Mouse (Mus musculus) ES-Bruce4 (cell line): ENCODE measurements around the gene Nmnat3. TPM values are rescaled to one million over a fixed set of nuclear protein-coding genes. Genes with fewer than 3 reads are reported as not detected.

Experiments used
- H3K27ac ChIP-seq: 2 replicates; pipeline ENCODE4 v1.5.1; 2012; ENCODE audit warnings: low read length, inconsistent platforms; ENCODE audit not compliant: insufficient read depth
- H3K27me3 ChIP-seq: 2 replicates; pipeline ENCODE4 v1.6.1; 2012; ENCODE audit warnings: mild to moderate bottlenecking, low read length, inconsistent platforms; ENCODE audit not compliant: control insufficient read depth, poor library complexity, insufficient read depth, severe bottlenecking
- H3K36me3 ChIP-seq: 2 replicates; pipeline ENCODE4 v1.6.1; 2012; ENCODE audit warnings: inconsistent platforms, mild to moderate bottlenecking, low read length, moderate library complexity; ENCODE audit not compliant: control insufficient read depth, poor library complexity, insufficient read depth, severe bottlenecking
- H3K4me1 ChIP-seq: one replicate; pipeline ENCODE4 v1.8.1; 2011; ENCODE audit warnings: low read length; ENCODE audit not compliant: control insufficient read depth, insufficient read depth
- H3K4me3 ChIP-seq: 2 replicates; pipeline ENCODE4 v1.5.1; 2011; ENCODE audit warnings: low read depth, mild to moderate bottlenecking, low read length
- H3K9ac ChIP-seq: 2 replicates; pipeline ENCODE4 v1.6.1; 2012; ENCODE audit warnings: low read depth, mild to moderate bottlenecking, inconsistent platforms; ENCODE audit not compliant: poor library complexity, severe bottlenecking
- H3K9me3 ChIP-seq: replicated peaks from 2 replicates; pipeline ENCODE4 v1.6.1; 2012; ENCODE audit warnings: mild to moderate bottlenecking, low read length, inconsistent platforms; ENCODE audit not compliant: control insufficient read depth, poor library complexity, insufficient read depth, severe bottlenecking
- CTCF ChIP-seq: IDR thresholded peaks from one replicate; pipeline ENCODE4 v1.8.1; 2011; ENCODE audit warnings: low read depth, low read length
- EP300 ChIP-seq: IDR thresholded peaks from 2 replicates; pipeline ENCODE4 v1.6.1; 2011; ENCODE audit warnings: low read depth, low read length; ENCODE audit not compliant: insufficient read depth
- POLR2A ChIP-seq: IDR thresholded peaks from one replicate; pipeline ENCODE4 v1.8.1; 2011; ENCODE audit warnings: low read length; ENCODE audit not compliant: insufficient read depth
- polyA plus RNA-seq: library from polyadenylated mRNA; stranded (reverse); fragments of >200 nt; gene quantifications from 2 replicates; pipeline ENCODE4 v1.2.4, GENCODE M21; 2011; ENCODE audit warnings: low read depth; ENCODE audit not compliant: missing spikeins, insufficient read depth, insufficient read length

The Nmnat3 gene
- polyA plus RNA-seq, 1 experiment = 1.8 TPM

DNA sequence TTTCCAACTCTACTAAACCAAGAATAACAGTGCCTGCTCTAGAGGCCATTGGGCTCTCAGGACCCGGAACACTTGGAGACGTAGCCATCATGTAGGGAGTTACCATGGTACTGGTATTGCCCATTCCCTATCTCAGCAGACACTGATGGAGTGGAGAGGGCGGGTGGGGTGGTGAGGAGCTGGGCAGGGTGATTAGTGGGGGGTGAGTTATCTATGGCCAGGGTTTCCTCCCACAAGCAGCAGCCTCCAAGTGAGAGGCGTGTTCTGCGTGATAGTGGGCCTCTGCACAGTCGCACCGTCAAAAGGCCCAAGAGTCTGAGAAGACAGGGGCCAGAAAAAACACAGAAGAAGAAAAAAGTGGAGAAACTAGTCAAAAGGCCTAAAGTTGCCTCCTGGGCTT is 12.0 kb downstream of the Nmnat3 start:
- Histone ChIP-seq H3K4me1 (peaks cover 2% of the 10 kb centered on the region), H3K9me3 (no peaks in the 10 kb centered on the region), H3K9ac (no peak overlapping the region), H3K27ac (no peak overlapping the region), H3K36me3 (no peaks in the 10 kb centered on the region), H3K4me3 (no peak overlapping the region), H3K27me3 (no peaks in the 10 kb centered on the region)
- TF ChIP-seq POLR2A = no peak
- no peak for TF ChIP-seq EP300
- no peak for TF ChIP-seq CTCF

DNA sequence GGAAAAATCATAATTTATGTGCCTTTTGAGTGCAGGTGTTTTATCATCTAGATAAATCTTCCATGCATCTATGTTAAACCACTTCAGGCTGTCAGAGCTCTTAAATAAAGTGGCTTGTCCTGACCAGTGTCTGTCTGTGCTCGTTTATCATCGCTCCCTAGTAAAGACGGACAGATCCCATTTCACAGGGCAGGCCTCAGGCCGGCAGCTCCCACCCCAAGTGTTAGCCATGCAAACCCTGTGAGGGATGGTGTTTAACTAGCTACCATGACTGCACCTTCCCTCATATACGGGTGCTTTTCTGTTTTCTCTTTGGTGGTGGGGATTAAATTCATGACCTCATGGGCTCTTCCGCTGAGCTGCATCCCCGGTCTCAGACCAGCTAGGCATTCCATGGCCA is 13.3 kb downstream of the Nmnat3 start:
- Histone ChIP-seq H3K9ac (no peak overlapping the region), H3K27ac (no peak overlapping the region), H3K27me3 (no peaks in the 10 kb centered on the region), H3K9me3 (no peaks in the 10 kb centered on the region), H3K4me1 (peaks cover 2% of the 10 kb centered on the region), H3K4me3 (no peak overlapping the region), H3K36me3 (no peaks in the 10 kb centered on the region)
- no peak for TF ChIP-seq EP300
- no peak for TF ChIP-seq CTCF
- no peak for TF ChIP-seq POLR2A

- Histone ChIP-seq H3K27ac (no peak overlapping the region), H3K27me3 (no peaks in the 10 kb centered on the region), H3K36me3 (no peaks in the 10 kb centered on the region), H3K9ac (no peak overlapping the region), H3K4me1 (no peaks in the 10 kb centered on the region), H3K4me3 (no peak overlapping the region), H3K9me3 (no peaks in the 10 kb centered on the region)
- TF ChIP-seq EP300 = no peak
- no peak for TF ChIP-seq POLR2A
- no peak for TF ChIP-seq CTCF
These were observed 19.8 kb downstream of the Nmnat3 start for GRCm38 (mm10) chr9:98307011-98307410.

DNA sequence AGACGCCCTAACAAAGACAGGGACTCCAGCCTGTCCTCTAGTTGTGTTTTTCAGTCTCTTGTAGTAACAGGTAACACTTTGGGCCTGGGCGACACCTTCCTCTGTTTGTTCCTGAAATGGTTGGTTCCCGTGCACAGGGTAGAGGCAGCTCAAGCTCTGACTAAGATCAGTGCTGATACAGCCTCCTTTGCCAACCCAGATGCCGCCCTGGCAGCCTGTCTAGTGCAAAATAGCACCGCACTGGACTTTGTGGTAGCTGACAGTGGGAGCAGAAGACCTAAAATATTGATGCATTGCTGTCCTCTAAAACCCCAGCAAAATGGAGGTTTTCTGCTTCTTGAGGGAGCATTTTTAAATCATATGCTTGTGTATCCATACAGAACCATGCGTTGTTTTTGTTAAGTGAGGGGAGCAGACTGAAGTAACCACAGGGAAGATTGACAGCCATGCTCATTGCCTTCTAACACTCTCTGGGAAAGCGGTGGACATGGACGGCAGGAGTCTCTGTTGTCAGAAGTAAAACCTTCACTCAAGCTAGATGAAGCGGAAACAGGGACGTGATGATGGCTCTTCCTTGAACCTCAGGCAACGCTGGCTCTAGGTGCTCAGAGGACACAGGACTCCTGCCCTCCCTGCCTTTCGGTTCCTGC is 24.2 kb downstream of the Nmnat3 start:
- Histone ChIP-seq H3K4me3 (no peak overlapping the region), H3K9ac (no peak overlapping the region), H3K27me3 (no peaks in the 10 kb centered on the region), H3K9me3 (no peaks in the 10 kb centered on the region), H3K4me1 (no peaks in the 10 kb centered on the region), H3K36me3 (no peaks in the 10 kb centered on the region), H3K27ac (no peak overlapping the region)
- TF ChIP-seq POLR2A (no peak), EP300 (no peak), CTCF (no peak)

DNA sequence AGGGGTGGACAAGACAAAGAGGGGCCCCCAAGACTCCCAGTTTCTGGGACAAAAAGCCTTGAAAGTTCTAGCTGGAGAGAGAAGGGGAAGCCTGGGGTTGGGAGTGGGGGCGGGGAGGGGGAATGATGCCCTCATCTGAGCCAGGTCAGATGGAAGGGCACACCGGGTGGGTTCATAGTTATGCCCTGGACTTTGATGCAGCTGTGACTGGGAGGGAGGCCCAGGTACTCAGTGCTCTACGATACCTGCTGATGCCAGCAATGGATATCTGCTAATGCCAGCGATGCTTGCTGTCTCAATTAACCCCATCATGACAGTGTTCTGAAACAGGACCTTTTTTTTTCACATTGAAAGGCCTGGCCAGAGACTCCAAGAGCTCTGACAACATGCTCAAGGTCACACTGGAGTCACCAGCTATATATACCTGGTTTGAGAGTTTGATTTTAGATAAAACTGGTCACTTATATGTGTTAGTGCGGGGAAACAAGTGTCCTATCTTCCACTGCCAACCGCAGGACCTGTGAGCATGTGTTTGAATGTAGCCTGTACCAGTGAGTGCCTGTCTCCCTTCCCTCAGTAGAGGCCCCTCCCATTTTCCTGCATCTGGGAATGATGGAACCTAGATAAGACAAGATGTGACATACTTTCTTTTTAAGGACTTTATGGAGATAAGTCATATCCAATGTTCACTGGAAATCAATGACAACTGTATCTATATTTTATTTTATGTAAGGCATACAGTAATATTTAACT is 25.6 kb downstream of the Nmnat3 start:
- no peak for TF ChIP-seq POLR2A
- TF ChIP-seq EP300 = no peak
- TF ChIP-seq CTCF = no peak
- Histone ChIP-seq H3K4me1 (no peaks in the 10 kb centered on the region), H3K9ac (no peak overlapping the region), H3K9me3 (no peaks in the 10 kb centered on the region), H3K27ac (no peak overlapping the region), H3K4me3 (no peak overlapping the region), H3K36me3 (no peaks in the 10 kb centered on the region), H3K27me3 (no peaks in the 10 kb centered on the region)

- Histone ChIP-seq H3K4me1 (no peaks in the 10 kb centered on the region), H3K27me3 (no peaks in the 10 kb centered on the region), H3K4me3 (no peak overlapping the region), H3K9me3 (no peaks in the 10 kb centered on the region), H3K9ac (no peak overlapping the region), H3K27ac (no peak overlapping the region), H3K36me3 (no peaks in the 10 kb centered on the region)
- no peak for TF ChIP-seq EP300
- TF ChIP-seq CTCF = no peak
- no peak for TF ChIP-seq POLR2A
These were observed 26.4 kb downstream of the Nmnat3 start for GRCm38 (mm10) chr9:98313587-98313986.
